Mouse (Mus musculus): ENCODE results near the gene Nphp4. TPM values are rescaled to one million over a fixed set of nuclear protein-coding genes. Genes with fewer than 3 reads are reported as not detected.
A peak's percentile ranks its signal among the peaks of the same experiment; 100 is the strongest.

Gene Nphp4
- polyA plus RNA-seq, 1 experiment from 2014 or later, result 3.6 TPM

GRCm38 (mm10) chr4:152558246-152558645 is 81.7 kb downstream of the Nphp4 start:
- H3K27ac ChIP-seq (ENCODE audit: low read depth, low read length), result no peak overlapping the region
- H3K9ac ChIP-seq (ENCODE audit: low read length), result no peak overlapping the region
- DNase-seq (ENCODE audit: low spot score) (peak; percentile 34), ATAC-seq (no peak)
- H3K36me3 ChIP-seq (ENCODE audit: control insufficient read depth, insufficient read depth, low read length), result no peaks in the 10 kb centered on the region
- no peak overlapping the region for H3K4me3 ChIP-seq (ENCODE audit: low read depth, low read length)
- peaks cover 6% of the 10 kb centered on the region for H3K4me1 ChIP-seq (ENCODE audit: control insufficient read depth, insufficient read depth, low read length)
- no peak overlapping the region for H3K4me2 ChIP-seq (ENCODE audit: low read length)
- H3K27me3 ChIP-seq (replicated peaks; ENCODE audit: control insufficient read depth, insufficient read depth, low read length), result no peaks in the 10 kb centered on the region
- H3K9me3 ChIP-seq (replicated peaks; ENCODE audit: control insufficient read depth, low read length), result no peaks in the 10 kb centered on the region
- 56% methylated on average over 17 of the region's 17 CpGs for WGBS

- Histone ChIP-seq H3K9ac (ENCODE audit: low read length) (no peak overlapping the region), H3K9me3 (replicated peaks; ENCODE audit: control insufficient read depth, low read length) (no peaks in the 10 kb centered on the region), H3K4me1 (ENCODE audit: control insufficient read depth, insufficient read depth, low read length) (no peaks in the 10 kb centered on the region), H3K4me3 (ENCODE audit: low read depth, low read length) (no peak overlapping the region), H3K27ac (ENCODE audit: low read depth, low read length) (no peak overlapping the region), H3K27me3 (replicated peaks; ENCODE audit: control insufficient read depth, insufficient read depth, low read length) (no peaks in the 10 kb centered on the region), H3K36me3 (ENCODE audit: control insufficient read depth, insufficient read depth, low read length) (0 out of 2 replicates have a peak, but pooled peaks cover 3% of the 10 kb centered on the region), H3K4me2 (ENCODE audit: low read length) (no peak overlapping the region)
- no peak for ATAC-seq
- 73% methylated on average over 4 of the region's 4 CpGs for WGBS
- DNase-seq (ENCODE audit: low spot score), result no peak
These were observed 91.5 kb downstream of the Nphp4 start for GRCm38 (mm10) chr4:152568006-152568405.

GRCm38 (mm10) chr4:152568662-152569395 is 92.3 kb downstream of the Nphp4 start:
- H3K4me2 ChIP-seq (ENCODE audit: low read length), result no peak overlapping the region
- no peak overlapping the region for H3K27ac ChIP-seq (ENCODE audit: low read depth, low read length)
- H3K27me3 ChIP-seq (replicated peaks; ENCODE audit: control insufficient read depth, insufficient read depth, low read length), result no peaks in the 10 kb centered on the region
- DNase-seq (ENCODE audit: low spot score) (no peak), ATAC-seq (no peak)
- 57% methylated on average over 23 of the region's 23 CpGs for WGBS
- no peaks in the 10 kb centered on the region for H3K4me1 ChIP-seq (ENCODE audit: control insufficient read depth, insufficient read depth, low read length)
- H3K9me3 ChIP-seq (replicated peaks; ENCODE audit: control insufficient read depth, low read length), result no peaks in the 10 kb centered on the region
- H3K36me3 ChIP-seq (ENCODE audit: control insufficient read depth, insufficient read depth, low read length), result no peaks in the 10 kb centered on the region
- no peak overlapping the region; the same call in 1 of the 2 replicates for H3K9ac ChIP-seq (ENCODE audit: low read length)
- H3K4me3 ChIP-seq (ENCODE audit: low read depth, low read length), result no peak overlapping the region

- H3K9me3 ChIP-seq (replicated peaks; ENCODE audit: control insufficient read depth, low read length), result no peaks in the 10 kb centered on the region
- H3K9ac ChIP-seq (ENCODE audit: low read length), result no peak overlapping the region
- no peaks in the 10 kb centered on the region for H3K36me3 ChIP-seq (ENCODE audit: control insufficient read depth, insufficient read depth, low read length)
- H3K4me2 ChIP-seq (ENCODE audit: low read length), result no peak overlapping the region
- H3K4me3 ChIP-seq (ENCODE audit: low read depth, low read length), result no peak overlapping the region
- DNase-seq (ENCODE audit: low spot score), result no peak
- no peaks in the 10 kb centered on the region for H3K27me3 ChIP-seq (replicated peaks; ENCODE audit: control insufficient read depth, insufficient read depth, low read length)
- WGBS, result 73% methylated on average over 12 of the region's 12 CpGs
- no peak overlapping the region for H3K27ac ChIP-seq (ENCODE audit: low read depth, low read length)
- ATAC-seq, result no peak
- no peaks in the 10 kb centered on the region for H3K4me1 ChIP-seq (ENCODE audit: control insufficient read depth, insufficient read depth, low read length)
These were observed 97.8 kb downstream of the Nphp4 start for GRCm38 (mm10) chr4:152574266-152574665.

- Histone ChIP-seq H3K9me3 (replicated peaks; ENCODE audit: control insufficient read depth, low read length) (no peaks in the 10 kb centered on the region), H3K27ac (ENCODE audit: low read depth, low read length) (no peak overlapping the region), H3K9ac (ENCODE audit: low read length) (no peak overlapping the region), H3K4me2 (ENCODE audit: low read length) (no peak overlapping the region), H3K4me3 (ENCODE audit: low read depth, low read length) (no peak overlapping the region), H3K27me3 (replicated peaks; ENCODE audit: control insufficient read depth, insufficient read depth, low read length) (no peaks in the 10 kb centered on the region), H3K4me1 (ENCODE audit: control insufficient read depth, insufficient read depth, low read length) (no peaks in the 10 kb centered on the region), H3K36me3 (ENCODE audit: control insufficient read depth, insufficient read depth, low read length) (no peaks in the 10 kb centered on the region)
- ATAC-seq (no peak), DNase-seq (ENCODE audit: low spot score) (peak; percentile 26)
- WGBS, result 69% methylated on average over 4 of the region's 4 CpGs
These were observed 100.3 kb downstream of the Nphp4 start for GRCm38 (mm10) chr4:152576826-152577225.

- H3K27ac ChIP-seq (ENCODE audit: low read depth, low read length), result no peak overlapping the region
- H3K9me3 ChIP-seq (replicated peaks; ENCODE audit: control insufficient read depth, low read length), result no peaks in the 10 kb centered on the region
- 71% methylated on average over 4 of the region's 4 CpGs for WGBS
- ATAC-seq (no peak), DNase-seq (ENCODE audit: low spot score) (no peak)
- 0 out of 2 replicates have a peak, but pooled peaks cover 3% of the 10 kb centered on the region for H3K27me3 ChIP-seq (replicated peaks; ENCODE audit: control insufficient read depth, insufficient read depth, low read length)
- no peaks in the 10 kb centered on the region for H3K36me3 ChIP-seq (ENCODE audit: control insufficient read depth, insufficient read depth, low read length)
- no peaks in the 10 kb centered on the region for H3K4me1 ChIP-seq (ENCODE audit: control insufficient read depth, insufficient read depth, low read length)
- no peak overlapping the region for H3K4me3 ChIP-seq (ENCODE audit: low read depth, low read length)
- no peak overlapping the region for H3K4me2 ChIP-seq (ENCODE audit: low read length)
- H3K9ac ChIP-seq (ENCODE audit: low read length), result no peak overlapping the region
These were observed 103.5 kb downstream of the Nphp4 start for GRCm38 (mm10) chr4:152579956-152580355.

GRCm38 (mm10) chr4:152582206-152582605 is 105.7 kb downstream of the Nphp4 start:
- no peak overlapping the region for H3K4me2 ChIP-seq (ENCODE audit: low read length)
- 44% methylated on average over 6 of the region's 6 CpGs for WGBS
- no peaks in the 10 kb centered on the region for H3K9me3 ChIP-seq (replicated peaks; ENCODE audit: control insufficient read depth, low read length)
- no peaks in the 10 kb centered on the region for H3K36me3 ChIP-seq (ENCODE audit: control insufficient read depth, insufficient read depth, low read length)
- H3K9ac ChIP-seq (ENCODE audit: low read length), result no peak overlapping the region
- ATAC-seq (no peak), DNase-seq (ENCODE audit: low spot score) (no peak)
- no peak overlapping the region for H3K27ac ChIP-seq (ENCODE audit: low read depth, low read length)
- H3K27me3 ChIP-seq (replicated peaks; ENCODE audit: control insufficient read depth, insufficient read depth, low read length), result 0 out of 2 replicates have a peak, but pooled peaks cover 3% of the 10 kb centered on the region
- H3K4me1 ChIP-seq (ENCODE audit: control insufficient read depth, insufficient read depth, low read length), result peaks cover 7% of the 10 kb centered on the region
- no peak overlapping the region for H3K4me3 ChIP-seq (ENCODE audit: low read depth, low read length)

GRCm38 (mm10) chr4:152583616-152584015 is 107.1 kb downstream of the Nphp4 start:
- Histone ChIP-seq H3K4me3 (ENCODE audit: low read depth, low read length) (no peak overlapping the region), H3K9me3 (replicated peaks; ENCODE audit: control insufficient read depth, low read length) (no peaks in the 10 kb centered on the region), H3K36me3 (ENCODE audit: control insufficient read depth, insufficient read depth, low read length) (no peaks in the 10 kb centered on the region), H3K4me2 (ENCODE audit: low read length) (no peak overlapping the region), H3K9ac (ENCODE audit: low read length) (no peak overlapping the region), H3K27ac (ENCODE audit: low read depth, low read length) (no peak overlapping the region), H3K27me3 (replicated peaks; ENCODE audit: control insufficient read depth, insufficient read depth, low read length) (0 out of 2 replicates have a peak, but pooled peaks cover 3% of the 10 kb centered on the region), H3K4me1 (ENCODE audit: control insufficient read depth, insufficient read depth, low read length) (peaks cover 7% of the 10 kb centered on the region)
- no peak for DNase-seq (ENCODE audit: low spot score)
- WGBS, result 69% methylated on average over 6 of the region's 6 CpGs
- ATAC-seq, result no peak

GRCm38 (mm10) chr4:152585526-152585925 is 109.0 kb downstream of the Nphp4 start:
- Histone ChIP-seq H3K9me3 (replicated peaks; ENCODE audit: control insufficient read depth, low read length) (no peaks in the 10 kb centered on the region), H3K4me3 (ENCODE audit: low read depth, low read length) (no peak overlapping the region), H3K27ac (ENCODE audit: low read depth, low read length) (no peak overlapping the region), H3K4me1 (ENCODE audit: control insufficient read depth, insufficient read depth, low read length) (peaks cover 7% of the 10 kb centered on the region), H3K4me2 (ENCODE audit: low read length) (0 out of 2 replicates have a peak overlapping the region, but pooled peaks have one; percentile 12), H3K36me3 (ENCODE audit: control insufficient read depth, insufficient read depth, low read length) (no peaks in the 10 kb centered on the region), H3K27me3 (replicated peaks; ENCODE audit: control insufficient read depth, insufficient read depth, low read length) (0 out of 2 replicates have a peak, but pooled peaks cover 3% of the 10 kb centered on the region), H3K9ac (ENCODE audit: low read length) (no peak overlapping the region; the same call in 1 of the 2 replicates)
- peak; percentile 60 for DNase-seq (ENCODE audit: low spot score)
- no peak for ATAC-seq
- WGBS, result 16% methylated on average over 15 of the region's 15 CpGs
